Mouse (Mus musculus): Measurements from ENCODE around the gene Mdk.
A peak's percentile ranks its signal among the peaks of the same experiment; 100 is the strongest.

Mdk gene

GRCm38 (mm10) chr2:91958701-91959457, 26.8 kb upstream of the Mdk start:
- no peak for DNase-seq (ENCODE audit: extremely low spot score)

- DNase-seq (ENCODE audit: extremely low spot score): no peak
Measured at GRCm38 (mm10) chr2:91958049-91958448, 26.0 kb upstream of the Mdk start.

GRCm38 (mm10) chr2:91957096-91957495, 25.0 kb upstream of the Mdk start:
- no peak for DNase-seq (ENCODE audit: extremely low spot score)

- no peak for DNase-seq (ENCODE audit: extremely low spot score)
Measured at GRCm38 (mm10) chr2:91955875-91956274, 23.8 kb upstream of the Mdk start.

GRCm38 (mm10) chr2:91955121-91955591, 23.1 kb upstream of the Mdk start:
- DNase-seq (ENCODE audit: extremely low spot score): no peak

GRCm38 (mm10) chr2:91953825-91954224, 21.7 kb upstream of the Mdk start:
- no peak for DNase-seq (ENCODE audit: extremely low spot score)

GRCm38 (mm10) chr2:91950275-91951085, 18.4 kb upstream of the Mdk start:
- peak; percentile 55 for DNase-seq (ENCODE audit: extremely low spot score)

GRCm38 (mm10) chr2:91949411-91950274, 17.5 kb upstream of the Mdk start:
- no peak for DNase-seq (ENCODE audit: extremely low spot score)

GRCm38 (mm10) chr2:91948792-91949241, 16.7 kb upstream of the Mdk start:
- no peak for DNase-seq (ENCODE audit: extremely low spot score)

GRCm38 (mm10) chr2:91948151-91948509, 16.0 kb upstream of the Mdk start:
- DNase-seq (ENCODE audit: extremely low spot score): no peak

- no peak for DNase-seq (ENCODE audit: extremely low spot score)
Measured at GRCm38 (mm10) chr2:91947397-91948150, 15.5 kb upstream of the Mdk start.

GRCm38 (mm10) chr2:91946836-91947235, 14.7 kb upstream of the Mdk start:
- no peak for DNase-seq (ENCODE audit: extremely low spot score)

GRCm38 (mm10) chr2:91945483-91945882, 13.4 kb upstream of the Mdk start, which contains the start of gene Gm9821:
Gene Gm9821 (plus strand): TSS chr2:91945703.
- no peak for DNase-seq (ENCODE audit: extremely low spot score)

GRCm38 (mm10) chr2:91944170-91944950, 12.3 kb upstream of the Mdk start:
- peak; percentile 78 for DNase-seq (ENCODE audit: extremely low spot score)

- DNase-seq (ENCODE audit: extremely low spot score): no peak
Measured at GRCm38 (mm10) chr2:91942356-91942755, 10.3 kb upstream of the Mdk start.

GRCm38 (mm10) chr2:91939303-91939935, 7.3 kb upstream of the Mdk start:
- DNase-seq (ENCODE audit: extremely low spot score): no peak

GRCm38 (mm10) chr2:91936154-91936553, 4.1 kb upstream of the Mdk start:
- DNase-seq (ENCODE audit: extremely low spot score): no peak

GRCm38 (mm10) chr2:91934826-91935525, 2.9 kb upstream of the Mdk start:
- no peak for DNase-seq (ENCODE audit: extremely low spot score)

- DNase-seq (ENCODE audit: extremely low spot score): no peak
Measured at GRCm38 (mm10) chr2:91934016-91934415, 1.9 kb upstream of the Mdk start.

All from embryo, embryonic 9.5 days (tissue).